Mouse (Mus musculus) heart, adult 2 months (tissue): Measurements from ENCODE around the gene Tnni3k. TPM values are rescaled to one million over a fixed set of nuclear protein-coding genes. Genes with fewer than 3 reads are reported as not detected.

Source experiments
- DNase-seq, 2 experiments: peaks; one replicate each; pipeline ENCODE4 v3.0.0; 2021
- H3K27ac ChIP-seq: fragments of 200-600 bp; 2 replicates; pipeline ENCODE4 v1.8.1; 2022
- H3K27me3 ChIP-seq: fragments of 200-500 bp; 2 replicates; pipeline ENCODE4 v1.6.1; 2012; ENCODE audit warnings: mild to moderate bottlenecking, low read length, inconsistent platforms, mixed read lengths; ENCODE audit not compliant: control insufficient read depth, insufficient read depth
- H3K36me3 ChIP-seq: fragments of 200-500 bp; 2 replicates; pipeline ENCODE4 v1.6.1; 2012; ENCODE audit warnings: low read length, inconsistent platforms; ENCODE audit not compliant: control insufficient read depth, insufficient read depth
- H3K4me1 ChIP-seq: fragments of 200-500 bp; 2 replicates; pipeline ENCODE4 v1.6.1; 2011; ENCODE audit warnings: low read length; ENCODE audit not compliant: control insufficient read depth, insufficient read depth
- H3K4me3 ChIP-seq: fragments of 200-600 bp; 2 replicates; pipeline ENCODE4 v1.8.1; 2022
- H3K79me2 ChIP-seq: fragments of 200-500 bp; replicated peaks from 2 replicates; pipeline ENCODE4 v1.6.1; 2012; ENCODE audit warnings: mild to moderate bottlenecking, inconsistent platforms, low read length, moderate library complexity, mixed read lengths; ENCODE audit not compliant: control insufficient read depth, insufficient read depth
- H3K9ac ChIP-seq: fragments of 200-500 bp; 2 replicates; pipeline ENCODE4 v1.6.1; 2012; ENCODE audit warnings: low read depth, mild to moderate bottlenecking, control low read depth, inconsistent platforms, low read length, mixed read lengths
- CTCF ChIP-seq: fragments of 200-600 bp; IDR thresholded peaks from 2 replicates; pipeline ENCODE4 v1.8.1; 2022; ENCODE audit warnings: antibody characterized with exemption, mild to moderate bottlenecking, moderate library complexity
- EP300 ChIP-seq: fragments of 200-500 bp; IDR thresholded peaks from 2 replicates; pipeline ENCODE4 v1.6.1; 2011; ENCODE audit warnings: low read depth, low read length, control low read depth; ENCODE audit not compliant: insufficient read depth
- POLR2A ChIP-seq: fragments of 200-500 bp; IDR thresholded peaks from 2 replicates; pipeline ENCODE4 v1.6.1; 2011; ENCODE audit warnings: mild to moderate bottlenecking, low read depth, low read length, control low read depth; ENCODE audit not compliant: insufficient read depth
- WGBS: fragments of 180-500 bp; shearing (Covaris S2); methylation state at CpG from one replicate; pipeline ENCODE4 v1.1.7; 2018; 5-methylcytosine and 5-hydroxymethylcytosine counted together
- intact Hi-C: fragments of 180-260 bp; cut with DNase I; formaldehyde crosslinking; loops from one replicate; pipeline ENCODE4 v1.15.1; 2025
- polyA plus RNA-seq: library from polyadenylated mRNA; depleted of rRNA; stranded (reverse); fragments of >200 nt; gene quantifications from 2 replicates; pipeline ENCODE4 v1.2.3, GENCODE M21; 2012
- total RNA-seq, 2 experiments: library from RNA; stranded (reverse); gene quantifications; 2 replicates each; pipeline ENCODE4 v1.2.3; 2021

The Tnni3k gene
- total and polyA plus RNA-seq, 3 experiments: 69.7 to 75.9 (median 69.9) TPM

- Histone ChIP-seq H3K4me3 (no peak overlapping the region), H3K27me3 (no peaks in the 10 kb centered on the region), H3K9ac (no peak overlapping the region), H3K27ac (no peak overlapping the region), H3K4me1 (no peaks in the 10 kb centered on the region), H3K79me2 (no peaks in the 10 kb centered on the region), H3K36me3 (no peaks in the 10 kb centered on the region)
- DNase-seq: no peak
- intact Hi-C loops: no loop called here
- TF ChIP-seq EP300 (no peak), POLR2A (no peak)
- WGBS: 83% methylated on average over 3 of the region's 3 CpGs
These were observed 162.0 kb downstream of the Tnni3k start for GRCm38 (mm10) chr3:154893225-154893624.

GRCm38 (mm10) chr3:154885452-154885851 lies 169.8 kb downstream of the Tnni3k start:
- H3K27me3 ChIP-seq: no peaks in the 10 kb centered on the region
- 29% methylated on average over 5 of the region's 5 CpGs for WGBS
- no peak overlapping the region for H3K27ac ChIP-seq
- H3K9ac ChIP-seq: no peak overlapping the region
- peaks cover 2% of the 10 kb centered on the region for H3K4me1 ChIP-seq
- no peak overlapping the region for H3K4me3 ChIP-seq
- TF ChIP-seq EP300 (no peak), CTCF (no peak), POLR2A (no peak)
- intact Hi-C loops: no loop called here
- no peaks in the 10 kb centered on the region for H3K36me3 ChIP-seq
- DNase-seq: no peak
- no peaks in the 10 kb centered on the region for H3K79me2 ChIP-seq

GRCm38 (mm10) chr3:154885048-154885447 lies 170.2 kb downstream of the Tnni3k start:
- intact Hi-C loops: no loop called here
- DNase-seq: no peak
- no peak overlapping the region for H3K4me3 ChIP-seq
- no peaks in the 10 kb centered on the region for H3K27me3 ChIP-seq
- H3K9ac ChIP-seq: no peak overlapping the region
- peaks cover 3% of the 10 kb centered on the region for H3K4me1 ChIP-seq
- H3K79me2 ChIP-seq: no peaks in the 10 kb centered on the region
- 38% methylated on average over 5 of the region's 5 CpGs for WGBS
- no peak for TF ChIP-seq POLR2A
- no peak for TF ChIP-seq CTCF
- no peak for TF ChIP-seq EP300
- no peak overlapping the region for H3K27ac ChIP-seq
- H3K36me3 ChIP-seq: no peaks in the 10 kb centered on the region; the same call in 1 of the 2 replicates

DNA sequence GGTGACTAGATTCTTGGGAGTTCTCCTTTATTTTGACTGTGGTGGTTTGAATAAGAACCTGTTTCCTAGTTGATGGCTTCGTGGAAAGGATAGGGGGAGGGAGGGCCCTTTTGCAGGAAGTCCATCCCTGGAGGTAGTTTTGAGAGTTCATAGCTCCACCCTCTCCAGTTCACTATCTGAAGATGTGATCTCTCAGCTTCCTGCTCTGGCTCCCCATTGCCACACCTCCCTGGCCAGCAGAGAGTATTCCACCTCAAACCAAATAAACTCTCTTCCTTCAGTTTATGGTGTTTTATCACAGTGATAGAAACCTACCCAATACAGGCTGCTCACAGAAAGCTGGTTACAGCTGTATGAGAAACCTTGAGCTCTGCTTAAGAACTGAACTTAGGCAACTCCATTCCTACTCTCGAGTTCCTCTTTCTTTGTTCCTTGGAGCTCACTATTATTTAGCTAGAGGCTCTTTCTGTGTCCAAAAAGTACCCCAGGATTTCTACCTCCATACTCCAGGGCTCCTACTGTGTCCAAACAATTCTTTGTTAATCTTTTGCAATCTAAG lies 173.7 kb downstream of the Tnni3k start:
- H3K4me3 ChIP-seq: no peak overlapping the region
- H3K27ac ChIP-seq: no peak overlapping the region
- H3K27me3 ChIP-seq: no peaks in the 10 kb centered on the region
- H3K9ac ChIP-seq: no peak overlapping the region
- no peak for DNase-seq
- TF ChIP-seq CTCF (no peak), EP300 (no peak)
- H3K36me3 ChIP-seq: peaks cover 11% of the 10 kb centered on the region
- WGBS: 50% methylated on average over 2 of the region's 2 CpGs
- no peaks in the 10 kb centered on the region for H3K79me2 ChIP-seq
- intact Hi-C loops: no loop called here
- H3K4me1 ChIP-seq: peaks cover 5% of the 10 kb centered on the region

- TF ChIP-seq EP300 (peak; percentile 82), CTCF (no peak)
These were observed 174.7 kb downstream of the Tnni3k start for GRCm38 (mm10) chr3:154880536-154880939.

DNA sequence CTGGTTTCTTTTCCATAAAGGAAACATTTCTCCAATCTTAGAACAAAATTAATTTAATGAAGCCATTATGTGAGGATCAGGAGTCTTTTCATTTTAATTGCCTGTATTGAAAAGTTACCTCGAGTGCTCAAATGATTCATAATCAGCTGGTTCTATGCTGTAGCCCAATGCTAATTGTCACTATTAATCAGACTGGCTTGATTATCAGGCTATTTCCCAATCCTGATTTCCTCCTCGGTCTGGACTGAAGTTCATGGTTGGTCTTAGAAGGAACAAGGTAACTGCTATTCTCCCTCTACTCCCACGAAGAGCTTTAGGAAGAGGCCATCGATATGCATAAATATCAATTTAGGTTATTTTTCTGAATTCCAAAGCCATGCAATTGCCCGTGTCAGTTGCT lies 175.1 kb downstream of the Tnni3k start:
- H3K27me3 ChIP-seq: no peaks in the 10 kb centered on the region
- peaks cover 11% of the 10 kb centered on the region for H3K36me3 ChIP-seq
- WGBS: 45% methylated on average over 5 of the region's 5 CpGs
- H3K79me2 ChIP-seq: no peaks in the 10 kb centered on the region
- H3K4me1 ChIP-seq: peaks cover 5% of the 10 kb centered on the region
- no peak for DNase-seq
- peak overlapping the region; percentile 38 for H3K27ac ChIP-seq
- no peak for TF ChIP-seq CTCF
- no peak for TF ChIP-seq POLR2A
- TF ChIP-seq EP300: no peak
- no peak overlapping the region for H3K9ac ChIP-seq
- no peak overlapping the region for H3K4me3 ChIP-seq
- intact Hi-C loops: no loop called here

More at GRCm38 (mm10) chr3:154880536-154880939, 174.7 kb downstream of the Tnni3k start:
- peaks cover 5% of the 10 kb centered on the region for H3K4me1 ChIP-seq
- 12% methylated on average over 4 of the region's 4 CpGs for WGBS
- H3K27ac ChIP-seq: no peak overlapping the region; the same call in 1 of the 2 replicates
- H3K9ac ChIP-seq: no peak overlapping the region
- no peak overlapping the region for H3K4me3 ChIP-seq
- intact Hi-C loops: no loop called here
- H3K27me3 ChIP-seq: no peaks in the 10 kb centered on the region
- H3K36me3 ChIP-seq: peaks cover 11% of the 10 kb centered on the region
- DNase-seq: peak; percentile 30 to 57
- no peaks in the 10 kb centered on the region for H3K79me2 ChIP-seq
